Mouse (Mus musculus) bone marrow, adult 2 months (tissue): Measurements from ENCODE around the gene Fndc10. TPM values are rescaled to one million over a fixed set of nuclear protein-coding genes. Genes with fewer than 3 reads are reported as not detected.
"Not testable (repeated sequence)": the region's sequence is repeated elsewhere in the genome, so short reads cannot be mapped to it uniquely, and the experiment has no call there.

ENCODE experiments used
- H3K27ac ChIP-seq: fragments of 200-500 bp; 2 replicates; pipeline ENCODE4 v1.5.1; 2012; ENCODE audit warnings: low read depth, mild to moderate bottlenecking, control low read depth, inconsistent platforms, low read length; ENCODE audit not compliant: control insufficient read depth, poor library complexity, insufficient read depth
- H3K4me1 ChIP-seq: fragments of 200-500 bp; 2 replicates; pipeline ENCODE4 v1.6.1; 2011; ENCODE audit warnings: low read length; ENCODE audit not compliant: control insufficient read depth, insufficient read depth
- H3K4me3 ChIP-seq: fragments of 200-500 bp; replicated peaks from 2 replicates; pipeline ENCODE3; 2011; ENCODE audit warnings: mild to moderate bottlenecking, low read depth, low read length, control low read depth; ENCODE audit not compliant: control insufficient read depth
- CTCF ChIP-seq: fragments of 200-500 bp; IDR thresholded peaks from 2 replicates; pipeline ENCODE4 v1.5.1; 2011; ENCODE audit warnings: low read length, control low read depth; ENCODE audit not compliant: control insufficient read depth, insufficient read depth
- POLR2A ChIP-seq: fragments of 200-500 bp; IDR thresholded peaks from 2 replicates; pipeline ENCODE4 v1.6.1; 2011; ENCODE audit warnings: low read depth, mild to moderate bottlenecking, control low read depth, low read length, borderline replicate concordance; ENCODE audit not compliant: control insufficient read depth
- WGBS: fragments of 180-500 bp; shearing (Covaris S2); methylation state at CpG from one replicate; pipeline ENCODE4 v1.1.7; 2018; 5-methylcytosine and 5-hydroxymethylcytosine counted together
- polyA plus RNA-seq: library from polyadenylated mRNA; stranded (reverse); fragments of >200 nt; gene quantifications from 2 replicates; pipeline ENCODE4 v1.2.4, GENCODE M21; 2011; ENCODE audit warnings: low replicate concordance; ENCODE audit not compliant: missing spikeins, insufficient read depth, insufficient read length

The Fndc10 gene
- polyA plus RNA-seq, 1 experiment = 3.0 TPM

GRCm38 (mm10) chr4:155669598-155670075, 24.5 kb upstream of the Fndc10 start:
- Histone ChIP-seq H3K4me3 (peak overlapping the region; percentile 81), H3K4me1 (no peaks in the 10 kb centered on the region; the same call in 1 of the 2 replicates), H3K27ac (no peak overlapping the region)
- TF ChIP-seq CTCF (no peak), POLR2A (no peak)
- WGBS = 4% methylated on average over 8 of the region's 8 CpGs

- H3K4me1 ChIP-seq, H3K4me3 ChIP-seq, H3K27ac ChIP-seq: not testable (repeated sequence)
- 77% methylated on average over 4 of the region's 4 CpGs for WGBS
Measured at GRCm38 (mm10) chr4:155670236-155670635, 23.9 kb upstream of the Fndc10 start.

GRCm38 (mm10) chr4:155672082-155672481, 22.1 kb upstream of the Fndc10 start:
- Histone ChIP-seq H3K27ac (no peak overlapping the region), H3K4me3 (no peak overlapping the region), H3K4me1 (no peaks in the 10 kb centered on the region; the same call in 1 of the 2 replicates)
- 43% methylated on average over 2 of the region's 2 CpGs for WGBS
- TF ChIP-seq POLR2A (no peak), CTCF (no peak)

- WGBS = 60% methylated on average over 2 of the region's 2 CpGs
- TF ChIP-seq POLR2A = no peak
- TF ChIP-seq CTCF = no peak
- no peaks in the 10 kb centered on the region for H3K4me1 ChIP-seq
- no peak overlapping the region for H3K4me3 ChIP-seq
- H3K27ac ChIP-seq = no peak overlapping the region
Measured at GRCm38 (mm10) chr4:155675991-155676390, 18.2 kb upstream of the Fndc10 start.

GRCm38 (mm10) chr4:155683670-155684277, 10.4 kb upstream of the Fndc10 start:
- not testable (repeated sequence) for H3K4me1 ChIP-seq, H3K4me3 ChIP-seq, H3K27ac ChIP-seq
- WGBS = 73% methylated on average over 16 of the region's 19 CpGs

- not testable (repeated sequence) for H3K4me3 ChIP-seq, H3K4me1 ChIP-seq, H3K27ac ChIP-seq
- 86% methylated on average over 4 of the region's 4 CpGs for WGBS
Measured at GRCm38 (mm10) chr4:155687764-155688163, 6.4 kb upstream of the Fndc10 start.

- no peak overlapping the region for H3K27ac ChIP-seq
- TF ChIP-seq POLR2A (no peak), CTCF (no peak)
- peaks cover 2% of the 10 kb centered on the region; the same call in 1 of the 2 replicates for H3K4me1 ChIP-seq
- WGBS = 78% methylated on average over 12 of the region's 12 CpGs
- no peak overlapping the region for H3K4me3 ChIP-seq
Measured at GRCm38 (mm10) chr4:155690571-155691375, 3.4 kb upstream of the Fndc10 start.

GRCm38 (mm10) chr4:155692421-155692820, 1.7 kb upstream of the Fndc10 start:
- WGBS = 91% methylated on average over 3 of the region's 3 CpGs
- TF ChIP-seq POLR2A = no peak
- TF ChIP-seq CTCF = no peak
- Histone ChIP-seq H3K27ac (no peak overlapping the region), H3K4me1 (peaks cover 2% of the 10 kb centered on the region; the same call in 1 of the 2 replicates), H3K4me3 (no peak overlapping the region)
